Mouse (Mus musculus) liver, embryonic 11.5 days (tissue): ENCODE results near the gene C1ql1. TPM values are rescaled to one million over a fixed set of nuclear protein-coding genes. Genes with fewer than 3 reads are reported as not detected.

Source experiments
- polyA plus RNA-seq: library from polyadenylated mRNA; unstranded; fragments of >200 nt; fragmentation: Nextera tagmentation; extraction: Ambion mirVana; gene quantifications from 2 replicates; pipeline ENCODE4 v1.2.1, GENCODE M21; 2014

The C1ql1 gene
- polyA plus RNA-seq, 1 experiment from 2014 or later = 0.78 TPM

Other genes starting within 250 kb of the C1ql1 start
- gene Ccdc43, start 248.9 kb downstream of the C1ql1 start, polyA plus RNA-seq = 39.9 and 42.5 TPM in 2 replicates
- gene Adam11, start 185.2 kb downstream of the C1ql1 start, polyA plus RNA-seq = 1.4 and 2.0 TPM in 2 replicates
- 20.8 and 21.7 TPM in 2 replicates for gene Gjc1, start 127.0 kb downstream of the C1ql1 start, polyA plus RNA-seq
- not detected in 2 replicates for gene Higd1b, start 110.8 kb downstream of the C1ql1 start, polyA plus RNA-seq
- gene Eftud2, start 65.7 kb downstream of the C1ql1 start, polyA plus RNA-seq = 259 and 279 TPM in 2 replicates
- 0.78 and 1.1 TPM in 2 replicates for gene Ccdc103, start 65.5 kb downstream of the C1ql1 start, polyA plus RNA-seq
- gene Fam187a, start 61.5 kb downstream of the C1ql1 start, polyA plus RNA-seq = not detected in 2 replicates
- gene Gfap, start 45.8 kb downstream of the C1ql1 start, polyA plus RNA-seq = 2.4 and 2.8 TPM in 2 replicates
- 10.3 TPM in 2 replicates for gene Kif18b, start 21.6 kb downstream of the C1ql1 start, polyA plus RNA-seq
- gene Nmt1, start 81.5 kb upstream of the C1ql1 start, polyA plus RNA-seq = 67.8 and 74.6 TPM in 2 replicates
- gene Dcakd, start 81.6 kb upstream of the C1ql1 start, polyA plus RNA-seq = 109 and 114 TPM in 2 replicates
- gene Plcd3, start 155.0 kb upstream of the C1ql1 start, polyA plus RNA-seq = 1.1 and 1.3 TPM in 2 replicates
- gene Acbd4, start 155.0 kb upstream of the C1ql1 start, polyA plus RNA-seq = 24.5 and 30.7 TPM in 2 replicates
- 4.6 and 6.1 TPM in 2 replicates for gene Hexim1, start 169.5 kb upstream of the C1ql1 start, polyA plus RNA-seq
- gene Hexim2, start 185.7 kb upstream of the C1ql1 start, polyA plus RNA-seq = 11.9 and 13.8 TPM in 2 replicates
- 6.3 and 6.9 TPM in 2 replicates for gene Fmnl1, start 224.4 kb upstream of the C1ql1 start, polyA plus RNA-seq